10 mouse cellular contexts compared by ENCODE assay signal in genomic region chr10:125839621-125840141, GRCm38 (mm10).
A peak's percentile ranks its signal among the peaks of the same experiment; 100 is the strongest.
DNase-seq lines count a peak whose midpoint lies in the region; ATAC-seq lines count a peak whose summit lies in the region.
"Had no signal": no experiment of that assay in that cellular context is flagged by ENCODE, and none has a peak within 500 bp of the region (broad histone marks: within the 10 kb centered on the region; RNA-seq: fewer than 3 reads in every experiment).

No protein-coding gene starts in this region.

- H3K36me3 ChIP-seq in hindbrain, embryonic 13.5 days, result no peaks in the 10 kb centered on the region
- H3K36me3 ChIP-seq in midbrain, embryonic 15.5 days (replicated peaks), result no peaks in the 10 kb centered on the region

- peak; percentile 23 to 35 for DNase-seq in cerebellum, postnatal 10 days
- DNase-seq in cerebellum, postnatal 36 days, result no peak
- DNase-seq in embryo, embryonic 11 days, result peak; percentile 53
- DNase-seq in adipocyte (ENCODE audit: low spot score), result no peak
- DNase-seq in heart, postnatal 10 days, result no peak
- no peak for DNase-seq in lung, postnatal 36 days
- DNase-seq: adrenal gland, postnatal 25 days had no signal

- 0 out of 2 replicates have a peak overlapping the region, but pooled peaks have one; percentile 49 for H3K27ac ChIP-seq in hindbrain, embryonic 13.5 days
- H3K27ac ChIP-seq in midbrain, embryonic 15.5 days, result peak overlapping the region; percentile 50

- intact Hi-C loops in heart, postnatal 10 days (cut with DNase I), result no loop called here

- H3K9ac ChIP-seq in hindbrain, embryonic 13.5 days, result peak overlapping the region; percentile 5; the same call in 1 of the 2 replicates
- no peak overlapping the region for H3K9ac ChIP-seq in midbrain, embryonic 15.5 days

- peaks cover 20% of the 10 kb centered on the region for H3K4me1 ChIP-seq in hindbrain, embryonic 13.5 days (replicated peaks)
- peaks cover 16% of the 10 kb centered on the region for H3K4me1 ChIP-seq in midbrain, embryonic 15.5 days
- H3K4me1 ChIP-seq: megakaryocyte, embryonic 14.5 days had no signal

- H3K9me3 ChIP-seq in hindbrain, embryonic 13.5 days, result no peaks in the 10 kb centered on the region
- H3K9me3 ChIP-seq in midbrain, embryonic 15.5 days, result no peaks in the 10 kb centered on the region

- 6% methylated on average over 5 of the region's 5 CpGs for WGBS in hindbrain, embryonic 13.5 days
- 21% methylated on average over 5 of the region's 5 CpGs for WGBS in midbrain, embryonic 15.5 days

- peak overlapping the region; percentile 24 for H3K4me2 ChIP-seq in hindbrain, embryonic 13.5 days
- no peak overlapping the region for H3K4me2 ChIP-seq in midbrain, embryonic 15.5 days

- H3K27me3 ChIP-seq in hindbrain, embryonic 13.5 days, result no peaks in the 10 kb centered on the region
- H3K27me3 ChIP-seq in midbrain, embryonic 15.5 days (replicated peaks), result no peaks in the 10 kb centered on the region
- H3K27me3 ChIP-seq: megakaryocyte, embryonic 14.5 days had no signal

- no peak overlapping the region for H3K4me3 ChIP-seq in hindbrain, embryonic 13.5 days
- no peak overlapping the region for H3K4me3 ChIP-seq in midbrain, embryonic 15.5 days
- H3K4me3 ChIP-seq: megakaryocyte, embryonic 14.5 days had no signal

- peak; percentile 66; the same call in 1 of the 2 replicates for ATAC-seq in hindbrain, embryonic 13.5 days (ENCODE audit: low FRiP score)
- ATAC-seq in midbrain, embryonic 15.5 days (replicated peaks), result peak; percentile 70; the same call in 1 of the 2 replicates

Comparison
In these comparisons a context has a peak if more than half of its experiments do, and no peak if none do; other contexts are left out.
1. DNase-seq: peak in cerebellum, postnatal 10 days (2 of 2) and embryo, embryonic 11 days (single experiment); none in cerebellum, postnatal 36 days (0 of 2), adipocyte (single experiment), heart, postnatal 10 days (0 of 2) and lung, postnatal 36 days (single experiment).